Mouse (Mus musculus) liver, adult 2 months (tissue): ENCODE results near the gene Il1r2.

ENCODE experiments used
- CTCF ChIP-seq: fragments of 200-500 bp; IDR thresholded peaks from 2 replicates; pipeline ENCODE4 v1.5.1; 2011; ENCODE audit warnings: low read depth, low read length, control low read depth
- POLR2A ChIP-seq: fragments of 200-500 bp; IDR thresholded peaks from 2 replicates; pipeline ENCODE4 v1.6.1; 2011; ENCODE audit warnings: low read length, control low read depth; ENCODE audit not compliant: insufficient read depth; ENCODE audit errors: extremely low read depth

DNA sequence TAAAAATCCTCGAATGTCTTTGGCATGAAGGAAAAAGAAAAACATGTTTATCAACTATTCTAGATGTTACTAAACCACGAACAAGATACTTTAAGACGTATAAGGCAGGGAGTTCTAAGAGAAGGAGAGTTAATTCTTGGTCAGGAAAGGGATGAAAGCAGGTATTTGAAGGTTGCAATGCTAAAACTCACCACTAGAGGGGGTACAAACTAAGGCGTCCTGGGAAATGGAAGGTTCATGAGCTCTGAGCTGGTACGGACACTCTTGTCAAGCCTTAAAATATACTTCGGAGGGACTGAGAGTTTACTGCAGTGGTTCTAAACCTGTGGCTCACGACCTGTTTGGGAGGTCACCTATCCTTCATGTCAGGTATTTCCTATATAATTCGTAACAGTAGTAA lies 41.4 kb downstream of the Il1r2 start:
- peak; percentile 59 for TF ChIP-seq CTCF
- TF ChIP-seq POLR2A: no peak
